Mouse (Mus musculus) lung, adult 2 months (tissue): ENCODE results near the gene Efna3.

Source experiments
- CTCF ChIP-seq: fragments of 200-500 bp; IDR thresholded peaks from 2 replicates; pipeline ENCODE4 v1.5.1; 2011; ENCODE audit warnings: mild to moderate bottlenecking, low read length, control low read depth; ENCODE audit not compliant: insufficient read depth
- POLR2A ChIP-seq: fragments of 200-500 bp; IDR thresholded peaks from 2 replicates; pipeline ENCODE4 v1.6.1; 2011; ENCODE audit warnings: low read depth, mild to moderate bottlenecking, control low read depth, low read length, borderline replicate concordance; ENCODE audit errors: extremely low read depth

- TF ChIP-seq CTCF (no peak), POLR2A (no peak)
These were observed 23.3 kb downstream of the Efna3 start for GRCm38 (mm10) chr3:89299499-89299898.
